Mouse (Mus musculus) Patski (cell line): Measurements from ENCODE around the gene Spi1. TPM values are rescaled to one million over a fixed set of nuclear protein-coding genes. Genes with fewer than 3 reads are reported as not detected.
A peak's percentile ranks its signal among the peaks of the same experiment; 100 is the strongest.
"Not testable (repeated sequence)": the region's sequence is repeated elsewhere in the genome, so short reads cannot be mapped to it uniquely, and the experiment has no call there.

Source experiments
- ATAC-seq: fragments of 100-300 bp; one replicate; pipeline ENCODE4 v1.8.0; 2021
- CTCF ChIA-PET: fragments of 350-600 bp; sonication (Branson Sonifier 250); formaldehyde crosslinking; loops from one replicate; lab custom pipeline; 2022; ENCODE audit warnings: inconsistent platforms; lab: Charles Lee
- POLR2A ChIA-PET: fragments of 350-600 bp; sonication (Branson Sonifier 250); formaldehyde crosslinking; loops from one replicate; lab custom pipeline; 2022; ENCODE audit warnings: antibody characterized with exemption, inconsistent platforms; lab: Charles Lee
- DNase-seq: peaks from one replicate; pipeline ENCODE4 v3.0.0-alpha.2; 2011; ENCODE audit warnings: low read depth, low spot score
- H3K27me3 ChIP-seq: fragments of 371-371 bp; one replicate; pipeline ENCODE4 v1.5.1; 2021
- CTCF ChIP-seq: fragments of 100-300 bp; IDR thresholded peaks from one replicate; pipeline ENCODE4 v1.5.1; 2021
- in situ Hi-C: fragments of 300-500 bp; cut with MboI; formaldehyde crosslinking; loops from 3 replicates; pipeline ENCODE4 v1.11.1; 2018; ENCODE audit warnings: low pct_unique_long_range_greater_than_20kb, mixed read lengths
- polyA plus RNA-seq: library from polyadenylated mRNA; unstranded; gene quantifications from one replicate; pipeline ENCODE4 v1.2.3, GENCODE M21; 2021

Spi1 gene
- polyA plus RNA-seq, 1 experiment from 2014 or later = 1.1 TPM

DNA sequence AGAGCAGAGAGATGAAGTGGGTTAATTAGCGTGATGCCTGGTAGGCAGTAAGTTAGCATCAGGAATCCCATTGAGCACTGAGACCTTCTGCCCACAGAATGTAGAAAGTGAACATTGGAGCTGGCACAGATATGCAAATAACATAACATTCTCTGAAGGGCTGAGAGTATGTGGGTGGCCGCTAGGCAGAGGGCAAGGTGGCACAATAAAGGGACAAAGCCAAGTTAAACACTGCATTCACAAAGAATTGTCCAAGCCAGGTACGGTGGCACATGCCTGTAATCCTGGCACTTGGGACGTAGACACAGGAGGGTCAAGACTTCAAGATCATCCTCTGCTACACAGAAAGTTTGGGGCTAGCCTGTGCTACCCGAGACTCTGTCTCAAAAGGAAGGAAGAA, 27.1 kb downstream of the Spi1 start:
- CTCF ChIA-PET = interaction anchor here (1.2 to 1.6 kb wide), 2 partner anchors 39 to 43 kb away, joined by 5 to 7 read pairs; partner anchors contain the start of gene Slc39a13
- DNase-seq = no peak
- ATAC-seq = no peak
- in situ Hi-C loops = loop anchor here (5.0 kb wide), 1 partner anchor 37 kb away; the partner anchor contains the start of gene Slc39a13
- TF ChIP-seq CTCF = no peak
- POLR2A ChIA-PET = no interaction called here
- no peaks in the 10 kb centered on the region for H3K27me3 ChIP-seq

DNA sequence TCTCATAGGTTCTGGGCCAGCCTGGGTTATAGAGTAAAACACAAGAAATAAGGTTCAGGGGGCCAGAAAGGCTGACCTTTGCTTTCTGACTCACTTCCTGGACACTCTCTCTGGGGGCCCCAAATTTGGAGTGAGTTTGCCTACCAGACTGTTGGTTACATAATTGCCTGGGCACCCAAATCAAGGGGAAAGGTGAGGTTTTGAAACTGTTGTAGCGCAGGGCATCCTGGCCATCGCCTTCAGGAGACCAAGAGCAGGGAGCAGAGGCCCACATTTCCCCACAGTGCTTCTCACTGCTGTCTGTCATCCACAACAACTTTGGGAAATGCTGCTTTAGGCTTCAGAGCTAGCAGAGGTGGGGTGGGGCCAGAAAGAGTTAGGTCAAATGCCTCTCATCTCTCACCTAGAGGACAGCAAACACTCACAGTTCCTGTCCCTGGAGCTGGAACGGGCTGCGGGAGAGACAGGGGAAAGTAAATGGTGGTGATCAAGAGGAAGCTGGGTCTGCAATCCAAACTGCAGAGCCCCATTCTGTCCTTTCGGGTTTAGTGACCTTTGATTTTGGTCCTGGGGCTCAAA, 27.7 kb downstream of the Spi1 start:
- CTCF ChIA-PET = interaction anchor here (1.1 kb wide), 1 partner anchor 40 kb away, joined by 3 read pairs; the partner anchor contains the start of gene Slc39a13
- POLR2A ChIA-PET = no interaction called here
- no peak for ATAC-seq
- no peak for DNase-seq
- no peaks in the 10 kb centered on the region for H3K27me3 ChIP-seq
- no peak for TF ChIP-seq CTCF
- in situ Hi-C loops = loop anchor here (5.0 to 10.0 kb wide), 3 partner anchors 38 to 375 kb away; partner anchors contain the start of gene Slc39a13

DNA sequence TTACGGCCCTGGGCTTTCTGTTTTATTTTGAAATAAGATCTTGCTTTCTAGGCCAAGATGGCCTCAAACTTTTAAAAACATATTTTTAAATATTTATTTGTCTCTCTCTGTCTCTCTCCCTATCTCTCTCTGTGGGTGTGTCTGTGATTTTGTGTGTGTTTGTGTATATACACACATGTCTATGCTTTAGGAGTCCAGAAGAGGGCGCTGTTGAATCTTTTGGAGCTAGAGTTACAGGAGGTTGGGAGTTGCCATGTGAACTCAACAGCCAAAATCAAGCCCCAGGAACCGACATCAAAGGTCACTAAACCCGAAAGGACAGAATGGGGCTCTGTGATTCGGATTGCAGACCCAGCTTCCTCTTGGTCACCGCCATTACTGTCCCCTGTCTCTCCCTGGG, 28.2 kb downstream of the Spi1 start:
- no peak for DNase-seq

DNA sequence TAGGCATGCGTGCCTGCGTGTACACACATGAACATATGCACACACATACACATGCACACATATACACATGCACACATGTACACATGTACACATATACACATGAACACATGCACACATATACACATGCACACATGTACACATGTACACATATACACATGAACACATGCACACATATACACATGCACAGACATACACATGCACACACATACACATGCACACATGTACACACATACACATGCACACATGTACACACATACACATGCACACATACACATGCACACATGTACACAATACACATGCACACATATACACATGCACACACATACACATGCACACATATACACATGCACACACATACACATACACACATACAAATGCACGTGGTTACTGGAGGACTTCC, 29.6 kb downstream of the Spi1 start:
- CTCF ChIA-PET = interaction anchor here (1.0 to 2.1 kb wide), 2 partner anchors 12 to 41 kb away, joined by 3 to 7 read pairs; partner anchors contain the start of gene Slc39a13
- POLR2A ChIA-PET = interaction anchor here (1.1 kb wide), 1 partner anchor 126 kb away, joined by 3 read pairs; no protein-coding TSS in a partner anchor
- not testable (repeated sequence) for DNase-seq, H3K27me3 ChIP-seq, ATAC-seq
- in situ Hi-C loops = loop anchor here (5.0 to 10.0 kb wide), 2 partner anchors 105 to 373 kb away; no protein-coding TSS in a partner anchor

More for the DNA sequence above, 28.2 kb downstream of the Spi1 start:
- in situ Hi-C loops = loop anchor here (5.0 to 10.0 kb wide), 2 partner anchors 107 to 374 kb away; no protein-coding TSS in a partner anchor
- CTCF ChIA-PET = interaction anchor here (1.1 kb wide), 1 partner anchor 40 kb away, joined by 3 read pairs; the partner anchor contains the start of gene Slc39a13
- TF ChIP-seq CTCF = no peak
- ATAC-seq = no peak
- POLR2A ChIA-PET = no interaction called here
- H3K27me3 ChIP-seq = no peaks in the 10 kb centered on the region

DNA sequence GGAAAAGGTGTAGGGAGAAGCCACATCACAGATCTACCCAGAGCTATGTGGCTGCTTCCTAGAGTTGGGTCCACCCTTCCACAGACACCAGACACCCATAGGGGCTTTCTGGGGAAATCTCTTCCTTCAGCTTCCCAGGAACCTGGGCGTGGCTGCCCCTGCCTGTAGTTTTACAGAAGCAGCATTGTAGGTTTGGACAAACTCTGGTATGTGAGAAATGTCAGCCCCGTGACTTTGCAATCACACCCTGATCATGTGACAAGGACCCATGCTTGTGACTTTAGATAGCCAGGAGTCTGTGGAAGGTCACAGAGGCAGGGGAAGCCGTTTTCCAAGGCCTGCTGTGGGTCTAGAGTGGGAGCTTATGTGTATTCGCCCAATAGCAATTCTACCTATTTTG, 30.3 kb downstream of the Spi1 start:
- H3K27me3 ChIP-seq = no peaks in the 10 kb centered on the region
- in situ Hi-C loops = loop anchor here (5.0 to 10.0 kb wide), 2 partner anchors 105 to 372 kb away; no protein-coding TSS in a partner anchor
- TF ChIP-seq CTCF = no peak
- ATAC-seq = peak; percentile 67
- DNase-seq = no peak
- ChIA-PET POLR2A (interaction anchor here (0.8 to 1.1 kb wide), 2 partner anchors 125 to 371 kb away, joined by 3 read pairs; no protein-coding TSS in a partner anchor), CTCF (interaction anchor here (2.1 kb wide), 1 partner anchor 42 kb away, joined by 7 read pairs; the partner anchor contains the start of gene Slc39a13)

GRCm38 (mm10) chr2:91113334-91113733, 31.1 kb downstream of the Spi1 start:
- ATAC-seq (no peak), DNase-seq (no peak)
- in situ Hi-C loops = loop anchor here (5.0 to 10.0 kb wide), 2 partner anchors 104 to 371 kb away; no protein-coding TSS in a partner anchor
- CTCF ChIA-PET = interaction anchor here (2.1 to 2.7 kb wide), 3 partner anchors 10 to 52 kb away, joined by 7 to 8 read pairs (median 7); partner anchors contain the start of gene Slc39a13
- H3K27me3 ChIP-seq = no peaks in the 10 kb centered on the region
- no peak for TF ChIP-seq CTCF
- POLR2A ChIA-PET = interaction anchor here (0.6 kb wide), 1 partner anchor 127 kb away, joined by 4 read pairs; no protein-coding TSS in a partner anchor

- ChIA-PET POLR2A (no interaction called here), CTCF (interaction anchor here (2.1 to 2.7 kb wide), 3 partner anchors 10 to 52 kb away, joined by 7 to 8 read pairs (median 7); partner anchors contain the start of gene Slc39a13)
- in situ Hi-C loops = loop anchor here (5.0 to 10.0 kb wide), 2 partner anchors 103 to 371 kb away; no protein-coding TSS in a partner anchor
- no peak for TF ChIP-seq CTCF
- DNase-seq = no peak
- H3K27me3 ChIP-seq = no peaks in the 10 kb centered on the region
- ATAC-seq = no peak
These were observed 31.7 kb downstream of the Spi1 start for GRCm38 (mm10) chr2:91113852-91114251.

DNA sequence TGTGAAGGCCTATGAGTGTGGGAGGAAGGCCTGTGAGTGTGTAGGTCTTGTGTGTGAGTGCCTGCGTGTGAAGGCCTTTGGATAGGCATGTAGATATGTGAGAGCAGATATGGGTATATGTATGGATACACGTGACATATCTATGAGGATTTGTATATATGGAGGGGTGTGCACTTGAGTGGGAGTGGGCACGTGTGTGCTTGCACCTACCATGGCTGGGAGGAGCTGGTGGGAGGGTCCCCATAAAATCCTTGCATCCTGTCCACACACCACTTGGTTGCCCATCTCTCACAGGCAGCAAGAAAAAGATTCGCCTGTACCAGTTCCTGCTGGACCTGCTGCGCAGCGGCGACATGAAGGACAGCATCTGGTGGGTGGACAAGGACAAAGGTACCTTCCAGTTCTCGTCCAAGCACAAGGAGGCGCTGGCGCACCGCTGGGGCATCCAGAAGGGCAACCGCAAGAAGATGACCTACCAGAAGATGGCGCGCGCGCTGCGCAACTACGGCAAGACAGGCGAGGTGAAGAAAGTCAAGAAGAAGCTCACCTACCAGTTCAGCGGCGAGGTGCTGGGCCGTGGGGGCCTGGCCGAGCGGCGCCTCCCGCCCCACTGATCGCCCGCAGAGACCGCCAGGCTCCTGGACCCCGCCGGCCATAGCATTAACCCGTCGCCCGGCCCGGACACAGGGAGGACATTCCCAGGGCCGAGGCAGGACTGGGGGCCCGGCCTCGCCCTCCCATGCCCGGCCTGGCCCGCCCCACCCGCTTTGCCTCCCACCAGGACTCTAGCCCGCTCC, 32.8 kb downstream of the Spi1 start:
- no peak for TF ChIP-seq CTCF
- H3K27me3 ChIP-seq = peaks cover 1% of the 10 kb centered on the region
- ChIA-PET CTCF (interaction anchor here (0.6 to 2.7 kb wide), 41 partner anchors 8 to 388 kb away, joined by 3 to 15 read pairs (median 4); partner anchors contain the start of genes Acp2, Ddb2, Nr1h3 and Slc39a13), POLR2A (no interaction called here)
- DNase-seq (peak; percentile 68), ATAC-seq (peak; percentile 72)
- in situ Hi-C loops = loop anchor here (5.0 to 10.0 kb wide), 2 partner anchors 102 to 370 kb away; no protein-coding TSS in a partner anchor

- ATAC-seq (no peak), DNase-seq (no peak)
- ChIA-PET POLR2A (no interaction called here), CTCF (interaction anchor here (0.6 to 2.7 kb wide), 41 partner anchors 8 to 387 kb away, joined by 3 to 15 read pairs (median 4); partner anchors contain the start of genes Acp2, Ddb2, Nr1h3 and Slc39a13)
- TF ChIP-seq CTCF = no peak
- H3K27me3 ChIP-seq = peaks cover 6% of the 10 kb centered on the region
- in situ Hi-C loops = loop anchor here (10.0 kb wide), 1 partner anchor 369 kb away; no protein-coding TSS in a partner anchor
These were observed 33.4 kb downstream of the Spi1 start for GRCm38 (mm10) chr2:91115578-91115970.

- DNase-seq (no peak), ATAC-seq (no peak)
- no peak for TF ChIP-seq CTCF
- CTCF ChIA-PET = no interaction called here
- POLR2A ChIA-PET = no interaction called here
- in situ Hi-C loops = loop anchor here (10.0 kb wide), 1 partner anchor 368 kb away; no protein-coding TSS in a partner anchor
- H3K27me3 ChIP-seq = peaks cover 13% of the 10 kb centered on the region
These were observed 34.7 kb downstream of the Spi1 start for GRCm38 (mm10) chr2:91116842-91117241.
